Mouse (Mus musculus) cerebellum, adult 18-20 months (tissue): Measurements from ENCODE around the gene Gon4l.
A peak's percentile ranks its signal among the peaks of the same experiment; 100 is the strongest.

ENCODE experiments used
- DNase-seq, 2 experiments: peaks; one replicate each; pipeline ENCODE4 v3.0.0; 2021

Gene Gon4l

GRCm38 (mm10) chr3:88913511-88914383 is 78.7 kb downstream of the Gon4l start, which contains the start of gene Msto1:
Gene Msto1 (minus strand): TSS chr3:88913999.
- DNase-seq = peak; percentile 93 to 96

- no peak for DNase-seq
These were observed 79.4 kb downstream of the Gon4l start for GRCm38 (mm10) chr3:88914384-88914810.

- DNase-seq = no peak
These were observed 84.0 kb downstream of the Gon4l start for GRCm38 (mm10) chr3:88918981-88919380.

GRCm38 (mm10) chr3:88921411-88921810 is 86.4 kb downstream of the Gon4l start:
- no peak for DNase-seq

GRCm38 (mm10) chr3:88923989-88924591 is 89.1 kb downstream of the Gon4l start:
- DNase-seq = no peak

- DNase-seq = no peak
These were observed 90.6 kb downstream of the Gon4l start for GRCm38 (mm10) chr3:88925651-88926050.

- no peak for DNase-seq
These were observed 94.5 kb downstream of the Gon4l start for GRCm38 (mm10) chr3:88929501-88929900.

GRCm38 (mm10) chr3:88939071-88939470 is 104.0 kb downstream of the Gon4l start:
- no peak for DNase-seq

- peak; percentile 16 to 20 for DNase-seq
These were observed 104.7 kb downstream of the Gon4l start for GRCm38 (mm10) chr3:88939749-88940148.

- DNase-seq = no peak
These were observed 107.4 kb downstream of the Gon4l start for GRCm38 (mm10) chr3:88942316-88942880.

GRCm38 (mm10) chr3:88944109-88944508 is 109.1 kb downstream of the Gon4l start:
- no peak for DNase-seq

GRCm38 (mm10) chr3:88949786-88950575 is 115.0 kb downstream of the Gon4l start:
- DNase-seq = peak; percentile 89 to 92

- DNase-seq = peak; percentile 76 to 84
These were observed 115.7 kb downstream of the Gon4l start, which contains the start of the genes Ash1l and Dap3 for GRCm38 (mm10) chr3:88950576-88951326. Gene Ash1l (plus strand): TSS chr3:88950622. Gene Dap3 (minus strand): TSS chr3:88951181.

GRCm38 (mm10) chr3:88951327-88951800 is 116.3 kb downstream of the Gon4l start:
- DNase-seq = no peak

- DNase-seq = no peak
These were observed 118.2 kb downstream of the Gon4l start for GRCm38 (mm10) chr3:88953246-88953645.

- DNase-seq = no peak
These were observed 118.7 kb downstream of the Gon4l start for GRCm38 (mm10) chr3:88953736-88954135.
